Mouse (Mus musculus): ENCODE data around the gene Lama2.

The Lama2 gene

DNA sequence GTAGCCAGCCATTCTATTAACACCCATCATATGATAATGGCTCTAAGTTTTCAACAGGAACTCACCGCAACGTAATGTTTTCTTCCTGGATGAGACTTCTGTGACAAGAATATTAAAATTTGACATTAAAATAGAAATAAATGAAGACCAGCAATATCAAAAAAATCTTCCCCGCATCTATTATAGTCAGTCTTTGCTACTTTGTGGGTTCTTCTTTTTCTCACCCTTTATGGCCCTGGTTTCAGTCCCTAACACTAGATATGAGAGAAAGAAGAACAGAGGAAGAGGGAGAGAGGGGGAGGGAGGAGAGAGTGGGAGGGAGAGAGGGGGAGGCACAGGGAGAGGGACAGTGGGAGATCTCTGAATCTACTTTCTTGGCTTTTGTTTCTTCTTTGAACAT is at the start of gene Lama2:
Lama2 (minus strand) TSS at position 101 of the 400 bp plus-strand sequence.
- in situ Hi-C loops (cut with MboI, MseI) = no loop called here

DNA sequence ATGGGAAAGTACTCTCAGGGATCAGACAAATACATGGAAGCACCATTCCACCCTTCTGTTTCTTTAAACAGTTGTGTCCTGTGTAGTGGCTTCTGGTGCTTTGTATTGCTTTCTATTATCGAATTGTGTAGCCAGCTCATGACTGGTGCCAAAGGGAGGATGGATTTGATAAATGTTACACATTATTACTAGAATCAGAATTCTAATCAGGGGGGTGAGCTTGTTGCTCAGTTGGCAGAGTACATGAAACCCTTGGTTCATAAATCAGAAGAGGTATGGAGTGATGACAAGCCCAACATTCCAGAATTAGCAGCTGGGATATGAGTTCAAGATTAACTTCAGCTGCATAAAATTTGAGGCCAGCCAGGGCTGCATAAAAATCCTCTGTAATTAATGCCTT is 44.8 kb upstream of the Lama2 start:
- in situ Hi-C loops (cut with MboI, MseI) = no loop called here

DNA sequence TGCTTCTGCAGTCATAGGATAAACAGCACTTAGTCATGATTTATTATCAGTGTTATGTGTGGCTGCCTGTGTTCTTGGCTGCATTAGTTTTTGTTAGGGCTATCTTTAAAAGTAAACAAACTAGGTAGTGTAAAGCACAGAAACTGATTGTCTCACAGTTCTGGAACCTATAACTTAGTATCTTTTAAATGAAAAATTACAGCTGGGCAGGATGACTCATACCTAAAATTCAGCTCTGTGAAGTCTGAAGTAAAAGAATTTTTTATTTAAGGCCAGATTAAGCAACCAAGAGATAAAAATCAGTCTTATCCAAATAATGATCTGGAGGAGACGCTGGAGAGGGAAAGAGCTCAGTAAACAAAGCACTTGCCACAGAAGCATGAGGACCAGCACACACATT is 43.8 kb upstream of the Lama2 start:
- in situ Hi-C loops (cut with MboI, MseI) = no loop called here

DNA sequence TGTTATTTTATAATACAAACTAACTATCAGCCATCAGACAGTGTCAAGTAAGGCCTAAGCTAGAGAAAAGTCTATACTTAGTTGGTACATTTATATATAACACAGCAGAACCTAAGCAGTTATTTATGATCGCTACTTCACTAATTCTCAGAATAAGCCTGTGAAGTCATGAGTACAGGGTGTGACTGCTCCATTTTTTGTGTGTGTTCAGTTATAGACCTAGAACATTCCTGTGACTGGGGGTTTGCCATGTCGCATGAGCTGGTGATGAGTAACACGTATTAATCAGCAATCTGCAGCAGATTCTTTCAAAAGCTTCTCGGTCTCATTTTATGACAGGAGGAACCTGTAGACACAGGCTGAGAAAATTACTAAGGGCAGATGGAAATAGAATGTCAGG is 34.6 kb upstream of the Lama2 start:
- in situ Hi-C loops (cut with MboI, MseI) = no loop called here

DNA sequence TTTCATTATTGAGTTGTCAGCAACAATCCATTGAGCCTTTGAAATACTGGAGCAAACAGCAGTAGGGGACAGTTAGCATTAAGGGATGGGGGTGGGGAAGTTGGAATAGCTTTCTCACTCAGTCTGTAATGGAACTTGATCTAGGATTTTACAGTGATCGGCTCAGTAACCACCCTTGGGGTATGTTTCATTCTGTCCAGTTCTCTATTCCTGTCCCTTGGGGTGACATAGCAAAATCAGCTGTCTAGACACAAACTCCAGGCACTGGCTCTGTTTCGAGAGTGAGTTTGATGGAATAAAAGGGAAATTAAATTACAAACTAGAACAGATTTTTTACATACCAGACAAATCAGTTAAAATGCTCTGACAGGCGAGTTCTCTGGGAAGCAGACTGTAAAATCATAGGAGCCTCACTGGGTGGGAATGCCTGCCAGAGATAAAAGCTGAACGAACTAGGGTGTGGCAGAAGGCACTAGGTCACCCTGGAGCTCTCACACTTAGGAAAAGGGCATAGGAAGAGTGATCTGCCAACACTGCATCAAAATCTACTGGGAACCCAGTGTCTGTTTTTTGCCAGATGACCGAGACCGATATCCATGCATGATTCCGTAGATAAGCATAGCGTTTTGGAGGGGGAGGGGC is 33.3 kb upstream of the Lama2 start:
- in situ Hi-C loops (cut with MboI, MseI) = no loop called here

DNA sequence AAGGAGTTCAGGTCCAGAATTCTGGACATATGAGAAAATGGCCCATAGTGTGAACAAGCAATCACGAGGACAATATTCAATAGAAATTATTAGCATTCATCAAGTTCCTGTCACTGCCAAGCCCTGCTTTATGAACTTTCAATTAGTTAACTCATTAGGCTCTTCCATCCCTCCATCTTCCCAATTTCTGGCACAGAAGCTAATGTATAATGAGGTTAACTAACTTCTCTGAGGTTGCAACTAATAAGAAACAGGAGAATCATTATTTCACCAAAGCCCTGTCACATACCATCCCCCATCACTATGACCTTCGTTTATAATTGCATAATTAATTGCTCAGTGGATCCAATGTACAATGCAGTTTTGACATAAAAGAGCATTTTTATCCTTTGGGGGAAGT is 16.2 kb upstream of the Lama2 start:
- in situ Hi-C loops (cut with MboI, MseI) = no loop called here

DNA sequence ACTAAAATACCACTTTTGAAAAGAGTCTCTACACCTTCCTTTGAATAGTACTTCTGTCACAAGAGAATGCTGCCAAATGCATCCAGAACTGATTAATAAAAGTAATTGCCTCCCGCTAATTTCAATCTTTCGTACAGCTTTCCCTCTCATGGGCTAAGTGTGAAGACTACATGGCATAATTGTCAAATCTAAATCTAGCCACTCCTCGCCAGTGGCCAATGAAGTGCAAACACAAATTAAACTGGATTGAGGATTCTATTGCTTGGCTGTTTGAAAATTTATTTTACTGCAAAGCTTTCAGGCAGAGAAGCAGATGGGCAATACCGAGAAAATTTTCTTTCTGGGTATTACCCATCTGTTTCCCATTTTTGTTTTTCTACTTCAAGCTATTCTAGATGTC is 11.4 kb upstream of the Lama2 start:
- in situ Hi-C loops (cut with MboI, MseI) = no loop called here

DNA sequence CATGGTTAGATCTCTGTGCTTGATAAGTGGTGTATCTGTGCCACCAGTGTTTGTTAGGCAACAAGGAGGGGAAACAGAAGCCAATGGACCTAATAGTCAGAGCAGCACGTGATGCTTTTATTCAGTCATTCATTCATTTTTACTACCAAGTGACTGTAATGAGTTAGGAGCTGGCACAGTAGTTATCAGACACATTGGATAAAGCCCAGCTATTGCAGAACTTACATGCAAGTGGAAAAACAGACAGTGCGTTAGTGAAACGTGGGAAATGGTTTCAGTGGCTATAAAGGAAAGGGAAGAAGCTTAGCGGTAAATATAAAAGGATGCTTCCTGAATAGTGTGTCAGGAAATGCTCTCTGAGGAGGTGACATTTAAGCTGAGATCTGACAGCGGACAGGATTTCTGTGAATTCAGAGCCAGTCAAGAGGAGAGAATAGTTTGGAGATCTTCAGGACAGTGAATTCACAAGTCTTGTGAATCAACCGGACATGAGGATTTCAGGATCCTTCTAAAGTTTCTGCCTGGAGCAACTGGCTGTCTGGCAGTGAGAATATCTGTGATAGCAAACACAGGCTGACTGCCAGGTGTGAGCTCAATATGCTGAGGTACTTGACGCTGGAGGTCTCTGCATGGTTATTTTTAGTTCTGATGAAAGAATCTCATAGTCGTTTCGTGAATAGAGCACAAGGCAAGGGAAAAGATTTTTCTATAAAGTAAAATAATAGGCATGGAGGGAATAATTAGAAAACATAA is 2.3 kb upstream of the Lama2 start:
- in situ Hi-C loops (cut with MboI, MseI) = no loop called here

DNA sequence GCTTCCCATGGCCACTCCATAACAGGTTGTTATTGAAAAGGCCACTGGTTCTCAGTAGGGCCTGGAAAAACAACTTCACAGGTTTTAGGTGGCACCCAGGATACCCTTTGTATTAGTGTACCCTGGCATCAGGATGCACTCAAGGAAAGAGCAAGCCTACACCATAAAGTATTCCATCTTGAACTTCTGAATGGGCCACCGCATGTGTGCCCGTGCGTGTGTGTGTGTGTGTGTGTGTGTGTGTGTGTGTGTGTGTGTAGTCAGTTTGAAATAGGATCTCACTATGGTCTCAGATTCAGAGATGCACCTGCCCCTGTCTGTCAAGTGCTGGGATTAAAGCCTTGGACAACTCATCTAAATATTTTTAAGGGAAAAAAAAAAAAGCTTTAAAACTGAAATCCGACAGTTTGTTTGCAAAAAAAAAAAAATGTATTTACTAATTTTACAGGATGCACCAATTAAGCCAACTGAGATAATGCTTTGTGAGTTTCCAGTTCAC is 2.0 kb downstream of the Lama2 start:
- in situ Hi-C loops (cut with MboI, MseI) = no loop called here

DNA sequence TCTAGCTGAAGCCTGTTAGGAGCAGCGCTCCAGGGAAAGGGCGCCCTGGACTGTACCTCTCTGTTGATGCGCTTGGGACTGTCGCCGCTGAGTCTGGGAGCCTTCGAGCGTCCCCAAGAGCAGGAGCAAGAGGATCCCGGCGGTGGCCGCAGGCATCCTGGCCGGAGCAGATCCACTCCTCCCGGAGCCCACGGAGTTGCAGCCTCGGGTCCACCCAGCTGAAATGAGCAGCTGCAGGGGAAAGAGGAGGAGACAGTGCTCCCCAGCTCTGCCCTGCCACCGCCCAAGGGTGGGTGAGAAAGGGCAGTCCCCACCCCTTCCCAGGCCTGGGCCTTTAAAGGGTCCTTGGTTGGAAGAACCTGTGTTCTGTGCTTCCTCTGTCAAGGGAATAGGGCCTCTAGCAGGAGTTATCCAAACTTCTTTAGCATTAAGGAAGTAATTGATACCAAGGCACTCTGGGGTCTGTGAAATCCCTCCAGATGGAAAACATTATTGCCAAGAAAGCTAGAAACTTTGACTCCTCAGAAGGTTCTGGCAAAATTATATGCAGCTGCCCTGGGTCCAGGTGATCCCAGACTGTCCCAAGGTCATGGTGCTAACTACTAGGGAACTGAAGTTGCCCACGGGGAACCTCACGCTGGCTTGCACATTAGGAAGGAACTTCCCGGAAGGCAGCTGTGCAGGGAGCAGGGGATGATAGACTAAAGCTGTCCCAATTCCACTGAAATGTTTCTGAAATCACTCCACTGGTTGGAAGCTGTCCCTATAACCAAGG is 2.7 kb downstream of the Lama2 start:
- in situ Hi-C loops (cut with MboI, MseI) = no loop called here

DNA sequence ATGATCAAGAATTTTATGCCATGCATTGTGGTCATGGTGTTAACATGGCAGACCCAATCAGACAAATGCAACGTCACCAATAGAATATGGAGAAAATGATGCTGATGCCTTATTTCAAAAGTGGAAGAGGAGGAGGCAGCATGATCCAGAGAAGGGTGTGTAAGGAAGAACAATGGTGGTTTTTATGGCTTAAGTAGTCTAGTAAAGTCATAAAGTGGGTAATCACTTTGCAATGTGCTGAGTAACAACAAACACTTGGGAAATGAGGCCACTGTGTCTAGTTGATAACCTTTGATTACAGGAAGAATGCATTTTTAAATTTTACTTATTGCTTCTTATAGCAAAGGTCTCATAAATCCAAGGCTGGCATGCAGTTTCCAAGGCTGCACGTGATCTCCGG is 23.9 kb downstream of the Lama2 start:
- in situ Hi-C loops (cut with MboI, MseI) = no loop called here

DNA sequence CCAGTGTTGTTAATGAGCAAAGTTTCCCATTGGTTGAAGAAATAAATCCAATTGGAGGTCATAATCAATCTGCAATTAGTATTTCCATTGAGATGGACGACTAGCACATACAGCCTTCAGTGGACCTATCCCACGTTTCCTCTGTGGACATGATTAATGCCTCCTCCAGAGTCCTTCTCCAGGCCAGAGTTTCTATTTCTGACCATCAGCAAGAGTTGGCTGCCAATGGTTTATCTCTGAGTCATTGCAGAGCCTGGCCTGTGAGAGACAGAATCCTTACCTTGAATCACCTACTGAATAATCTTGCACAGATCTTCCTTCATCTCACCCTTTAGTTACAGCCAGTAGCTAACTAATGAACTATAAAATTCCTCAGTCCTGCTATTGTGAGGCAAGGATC is 86.3 kb downstream of the Lama2 start:
- in situ Hi-C loops (cut with MboI, MseI) = no loop called here

DNA sequence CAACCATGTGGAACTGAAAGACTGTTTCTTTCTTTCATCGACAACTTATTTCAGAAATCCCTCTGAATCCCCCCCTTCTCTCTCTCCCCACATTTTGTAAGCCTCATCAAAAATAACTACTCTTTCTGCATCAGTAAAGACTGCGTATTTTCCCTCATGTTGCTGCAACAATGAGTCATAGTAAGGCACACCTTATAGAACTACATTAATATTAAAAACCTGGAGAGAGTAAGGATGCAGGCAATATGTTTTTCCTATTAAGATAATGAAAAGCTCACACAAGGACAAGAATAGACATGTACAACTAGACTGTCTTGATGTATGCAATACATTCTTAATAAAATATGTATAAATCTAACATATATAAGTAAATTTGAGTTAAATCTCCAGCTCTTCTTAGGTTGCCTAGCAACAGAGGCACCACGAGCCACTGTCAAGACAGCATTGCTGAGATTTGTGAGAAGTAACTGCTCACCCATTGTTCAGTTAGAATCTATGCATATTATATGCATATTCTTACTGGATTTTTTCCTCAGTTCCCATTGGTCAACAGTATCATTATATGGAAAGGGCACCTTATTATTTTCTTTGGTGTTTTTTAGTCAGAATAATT is 110.6 kb downstream of the Lama2 start:
- in situ Hi-C loops (cut with MboI, MseI) = no loop called here

DNA sequence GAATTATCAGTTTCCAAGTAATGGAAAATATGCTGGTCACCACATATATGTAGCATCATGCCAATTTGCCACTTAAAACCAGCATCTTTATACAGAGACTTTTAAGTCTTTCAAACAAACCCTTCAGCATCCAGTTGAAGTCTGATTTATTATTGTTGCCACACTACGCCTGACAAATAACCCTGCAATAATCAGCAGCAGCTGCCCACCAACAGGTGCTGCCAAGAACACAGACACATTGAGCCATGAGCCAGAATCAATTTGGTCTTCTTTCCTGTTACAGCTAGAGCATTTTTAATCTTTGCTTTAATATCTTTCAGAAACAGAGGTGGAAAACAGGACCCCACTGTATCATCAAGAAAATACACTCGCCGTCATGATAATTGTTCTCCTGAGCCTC is 118.7 kb downstream of the Lama2 start:
- in situ Hi-C loops (cut with MboI, MseI) = no loop called here

DNA sequence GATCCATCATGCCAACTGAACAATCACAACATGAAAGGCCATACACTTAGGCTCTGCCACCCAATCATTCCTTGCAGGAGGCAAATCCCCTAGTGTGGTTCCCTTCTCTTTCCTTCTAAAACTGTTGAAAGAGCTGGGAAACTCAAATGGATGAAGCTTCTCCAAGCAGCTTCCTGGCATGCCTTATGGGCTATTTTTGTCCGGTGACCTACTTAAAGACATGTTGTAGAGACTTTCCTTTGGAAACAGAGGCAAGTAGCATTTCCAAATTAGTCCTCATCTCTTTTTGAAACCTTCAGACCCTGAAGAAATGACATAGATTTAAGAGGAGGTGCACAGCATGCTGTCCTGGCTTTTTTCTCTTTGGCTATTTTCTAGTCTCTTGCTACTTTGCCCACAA is 131.1 kb downstream of the Lama2 start:
- in situ Hi-C loops (cut with MboI, MseI) = no loop called here

DNA sequence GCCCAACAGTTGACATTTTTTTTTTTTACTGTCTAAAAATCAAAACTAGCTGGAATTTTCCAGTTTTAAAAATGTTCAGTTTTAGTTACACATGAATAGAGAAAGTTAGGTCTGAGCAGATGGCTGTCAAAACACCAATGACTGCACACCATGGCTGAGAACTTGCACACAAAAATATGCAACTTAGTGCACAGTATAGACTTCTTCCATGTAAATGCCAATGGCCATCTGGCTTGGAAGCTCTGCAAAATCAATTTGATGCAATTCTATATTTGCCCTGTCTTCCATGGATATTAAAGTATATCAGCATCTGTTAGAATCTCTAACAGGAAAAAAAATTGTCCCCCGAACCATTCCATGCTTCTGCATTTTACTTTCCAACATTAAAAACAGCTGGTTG is 135.5 kb downstream of the Lama2 start:
- in situ Hi-C loops (cut with MboI, MseI) = no loop called here

DNA sequence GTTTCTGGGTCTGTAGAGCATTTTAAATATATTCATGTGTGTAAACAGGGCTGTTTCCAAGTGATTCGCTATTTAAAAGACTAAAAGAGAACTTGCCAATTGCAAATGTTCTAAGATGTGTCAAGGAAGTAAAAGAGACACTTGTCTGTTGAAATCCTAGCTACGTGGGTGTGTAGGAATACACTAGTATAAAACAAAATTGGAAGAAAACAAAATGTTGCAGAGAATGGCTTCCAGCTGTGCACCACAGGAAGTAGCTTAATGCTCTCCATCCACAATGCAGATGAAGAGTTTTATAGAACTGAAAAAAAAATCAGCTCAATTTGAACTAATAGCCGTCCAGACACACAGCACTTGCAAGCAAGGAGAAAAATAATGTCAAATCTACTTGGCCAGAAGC is 144.0 kb downstream of the Lama2 start:
- in situ Hi-C loops (cut with MboI, MseI) = no loop called here

DNA sequence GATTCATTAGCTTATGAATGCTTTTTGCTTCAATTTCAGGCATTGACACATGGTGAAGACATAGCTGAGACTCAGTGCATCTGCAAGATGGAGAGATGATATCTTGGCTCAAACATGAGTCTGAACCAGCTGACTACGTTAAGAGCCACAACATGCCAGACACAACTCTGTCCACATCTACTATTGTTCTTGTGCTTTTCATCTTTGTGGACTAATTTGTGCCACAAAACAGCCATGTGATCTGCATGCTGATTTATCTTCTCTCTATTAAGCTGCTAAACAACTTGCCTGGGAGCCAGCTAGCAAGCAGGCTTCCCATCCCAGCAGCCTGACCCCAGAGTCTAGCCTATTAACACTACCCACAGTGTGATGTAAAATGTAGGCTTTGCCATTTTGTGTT is 151.3 kb downstream of the Lama2 start:
- in situ Hi-C loops (cut with MboI, MseI) = no loop called here

DNA sequence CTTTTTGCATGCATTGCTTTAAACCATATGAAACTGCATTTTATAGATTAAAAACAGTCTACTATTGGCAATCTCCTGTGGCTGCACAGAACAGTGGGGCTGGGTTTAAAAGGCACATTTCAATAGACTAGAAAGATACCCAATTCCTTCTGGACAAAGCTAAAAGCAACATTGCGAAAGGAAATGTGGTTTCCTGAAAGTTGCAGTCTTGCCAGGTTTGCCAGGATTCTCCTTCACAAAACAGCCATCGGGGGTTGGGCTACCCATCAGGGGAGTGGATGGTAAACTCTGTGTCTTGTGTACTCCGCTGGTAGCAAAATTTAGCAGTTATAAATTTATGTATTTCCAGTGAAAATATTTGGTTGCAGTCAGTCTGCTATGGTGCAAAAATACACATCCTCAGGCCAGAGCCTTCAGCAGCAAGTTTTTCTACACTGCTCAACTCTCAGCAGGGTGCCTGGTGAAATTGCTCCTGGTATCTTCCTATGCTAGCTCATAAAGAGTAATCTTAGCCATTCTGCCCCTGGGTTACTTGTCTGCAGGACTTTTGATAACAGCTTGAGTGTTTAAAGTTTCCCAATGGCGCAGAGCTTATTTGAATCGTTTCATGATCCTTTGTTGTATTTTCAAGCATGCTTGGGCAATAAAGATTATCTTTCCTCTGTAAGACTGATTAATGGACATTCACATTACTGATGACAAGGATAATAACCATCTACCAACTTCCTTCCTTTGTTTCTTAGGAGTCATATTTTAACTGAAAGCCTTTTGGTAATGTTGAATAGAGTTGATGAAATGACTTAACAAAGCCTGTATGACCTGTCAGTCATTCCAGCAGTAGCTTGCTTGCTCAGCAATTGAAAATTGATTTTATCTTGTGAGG is 205.7 kb downstream of the Lama2 start:
- in situ Hi-C loops (cut with MboI, MseI) = no loop called here

DNA sequence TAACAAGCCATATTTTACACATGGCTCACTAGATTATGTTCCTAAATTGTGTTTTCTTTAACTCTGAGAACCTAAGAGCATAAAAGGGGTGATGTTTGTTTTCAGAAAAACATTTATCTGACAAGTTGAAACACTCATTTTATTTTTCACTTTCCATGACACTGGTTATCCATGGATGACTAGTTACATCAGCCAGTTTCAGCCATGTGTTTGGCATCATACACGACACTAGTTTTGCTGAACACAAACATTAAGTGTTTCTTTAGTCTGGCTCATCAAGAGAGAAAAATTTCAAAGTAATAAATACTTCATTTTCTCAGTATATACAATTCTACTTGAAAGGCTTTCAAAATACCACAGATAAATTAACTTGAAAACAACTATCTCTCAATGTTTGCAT is 228.8 kb downstream of the Lama2 start:
- in situ Hi-C loops (cut with MboI, MseI) = no loop called here

DNA sequence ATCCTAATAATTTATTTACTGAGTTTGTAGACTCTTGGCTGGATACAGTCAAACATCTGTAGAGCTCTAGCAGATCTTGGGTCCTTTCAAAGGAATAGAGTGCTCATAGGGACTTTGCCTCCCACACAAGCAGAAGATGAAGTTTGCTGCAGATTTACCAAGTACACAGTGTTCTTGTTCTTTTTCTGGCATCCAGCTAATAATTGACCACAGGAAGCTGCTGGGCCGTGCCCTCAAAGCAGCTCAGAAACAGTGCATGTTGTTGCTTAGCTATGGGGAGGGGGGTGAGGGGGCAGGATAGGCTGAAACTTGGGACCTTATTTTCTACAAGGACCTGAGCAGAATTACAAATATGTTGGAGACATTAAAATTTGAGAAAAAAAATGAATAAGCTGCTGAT is 232.0 kb downstream of the Lama2 start:
- in situ Hi-C loops (cut with MboI, MseI) = no loop called here
